Mouse (Mus musculus) neural tube, embryonic 11.5 days (tissue): Measurements from ENCODE around the gene Scgb2a2. TPM values are rescaled to one million over a fixed set of nuclear protein-coding genes. Genes with fewer than 3 reads are reported as not detected.
"Not testable (repeated sequence)": the region's sequence is repeated elsewhere in the genome, so short reads cannot be mapped to it uniquely, and the experiment has no call there.

Experiments
- ATAC-seq: fragments of 200-750 bp; cut with Nextera tagmentation; 2 replicates; pipeline ENCODE4 v1.8.0; 2017; ENCODE audit warnings: moderate number of reproducible peaks, mild to moderate bottlenecking, moderate TSS enrichment, moderate library complexity; ENCODE audit not compliant: insufficient read depth, low FRiP score, low TSS enrichment
- DNase-seq: peaks from one replicate; pipeline ENCODE4 v3.0.0-alpha.2; 2015; ENCODE audit warnings: low spot score
- H3K27ac ChIP-seq: fragments of 300-500 bp; sonication (generic); 2 replicates; pipeline ENCODE4 v1.5.1; 2014; ENCODE audit warnings: low read depth, mild to moderate bottlenecking, low read length
- H3K27me3 ChIP-seq: fragments of 300-500 bp; sonication (generic); 2 replicates; pipeline ENCODE4 v1.6.1; 2014; ENCODE audit warnings: mild to moderate bottlenecking, low read length, mixed read lengths; ENCODE audit not compliant: control insufficient read depth, insufficient read depth
- H3K36me3 ChIP-seq: fragments of 300-500 bp; sonication (generic); 2 replicates; pipeline ENCODE4 v1.6.1; 2014; ENCODE audit warnings: mild to moderate bottlenecking, low read length, moderate library complexity, mixed read lengths; ENCODE audit not compliant: control insufficient read depth, insufficient read depth
- H3K4me1 ChIP-seq: fragments of 300-500 bp; sonication (generic); 2 replicates; pipeline ENCODE4 v1.6.1; 2014; ENCODE audit warnings: low read length, mixed read lengths; ENCODE audit not compliant: control insufficient read depth, insufficient read depth
- H3K4me2 ChIP-seq: fragments of 300-500 bp; sonication (generic); 2 replicates; pipeline ENCODE4 v1.6.1; 2014; ENCODE audit warnings: low read depth, mild to moderate bottlenecking, moderate library complexity
- H3K4me3 ChIP-seq: fragments of 300-500 bp; sonication (generic); 2 replicates; pipeline ENCODE4 v1.5.1; 2014; ENCODE audit warnings: low read depth, low read length
- H3K9ac ChIP-seq: fragments of 300-500 bp; sonication (generic); 2 replicates; pipeline ENCODE4 v1.6.1; 2014; ENCODE audit warnings: mild to moderate bottlenecking, low read length
- H3K9me3 ChIP-seq: fragments of 300-500 bp; sonication (generic); 2 replicates; pipeline ENCODE4 v1.6.1; 2016; ENCODE audit warnings: low read length; ENCODE audit not compliant: control insufficient read depth
- WGBS: fragments of 180-500 bp; shearing (Covaris S2); extraction: QIAGEN DNeasy Blood & Tissue Kit; methylation state at CpG from one replicate; pipeline ENCODE4 v1.1.7; 2014; 5-methylcytosine and 5-hydroxymethylcytosine counted together
- polyA plus RNA-seq: library from polyadenylated mRNA; unstranded; fragments of >200 nt; fragmentation: Nextera tagmentation; extraction: Ambion mirVana; gene quantifications from 2 replicates; pipeline ENCODE4 v1.2.1, GENCODE M21; 2014

Gene Scgb2a2
- not detected in 2 replicates for polyA plus RNA-seq

DNA sequence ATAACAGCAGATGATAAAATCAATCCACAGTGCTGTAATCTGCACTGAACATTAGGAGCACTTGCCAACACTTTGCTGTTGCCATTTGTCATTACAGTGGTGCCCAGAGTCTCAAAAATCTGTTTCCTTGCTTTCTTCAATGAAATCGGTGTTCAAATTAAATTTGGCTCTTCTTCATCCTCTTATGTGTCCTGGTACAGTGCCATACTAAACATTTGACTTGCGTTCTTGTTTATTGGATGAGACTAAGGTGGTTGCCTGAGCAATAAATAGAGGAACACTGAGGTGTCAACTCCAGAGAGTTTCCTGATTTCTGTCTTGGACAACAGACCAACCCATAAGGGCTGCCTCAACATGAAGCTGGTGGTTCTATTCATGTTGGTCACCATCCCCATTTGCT, at the start of gene Scgb2a2:
TSS of gene Scgb2a2 (plus strand) at position 301 of the 400 bp plus-strand sequence.
- Histone ChIP-seq H3K4me1 (no peaks in the 10 kb centered on the region), H3K36me3 (no peaks in the 10 kb centered on the region), H3K9me3 (no peaks in the 10 kb centered on the region), H3K27ac (no peak within 1 kb of the TSS), H3K4me2 (no peak within 1 kb of the TSS), H3K9ac (no peak within 1 kb of the TSS), H3K4me3 (no peak within 1 kb of the TSS), H3K27me3 (no peaks in the 10 kb centered on the region)
- ATAC-seq: no peak
- WGBS: 87% methylated on average over 2 of the region's 2 CpGs
- no peak for DNase-seq

DNA sequence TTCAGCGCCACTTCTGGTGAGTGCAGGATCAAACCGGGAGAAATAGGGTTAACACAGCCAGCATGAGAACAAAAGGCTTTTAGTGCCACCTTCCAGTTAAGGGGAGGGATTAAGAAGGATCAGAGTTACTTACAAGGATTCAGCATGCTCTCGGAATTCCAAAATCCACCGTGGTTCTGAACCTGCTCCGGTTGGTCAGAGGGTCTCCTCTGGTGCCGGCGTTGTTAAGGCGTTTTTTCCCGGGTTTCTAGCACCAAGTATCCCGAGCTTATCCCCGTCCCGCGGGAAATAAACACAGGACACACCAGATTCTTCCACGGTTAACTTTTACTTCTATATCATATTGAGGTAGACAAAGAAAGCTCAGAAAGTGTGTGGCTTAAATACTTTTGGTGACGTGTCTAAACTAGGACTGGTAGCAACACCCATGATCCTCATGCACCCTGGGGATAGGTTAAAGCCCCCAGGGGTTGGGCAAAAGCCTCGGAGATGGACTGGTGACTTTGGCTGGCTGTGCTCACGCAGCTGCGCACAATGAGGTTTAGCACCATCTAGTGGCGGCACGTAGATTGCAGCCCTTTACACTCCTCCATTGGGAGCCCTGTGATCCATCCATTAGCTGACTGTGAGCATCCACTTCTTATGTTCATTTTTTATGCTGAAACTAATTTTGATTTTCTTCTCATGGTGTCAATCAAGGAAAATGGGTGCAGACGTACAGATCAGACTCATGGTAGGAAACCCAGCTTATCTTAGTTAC, 10.6 kb upstream of the Scgb2a2 start:
- not testable (repeated sequence) for H3K9me3 ChIP-seq, H3K27me3 ChIP-seq, H3K27ac ChIP-seq, DNase-seq, H3K4me1 ChIP-seq, H3K9ac ChIP-seq, H3K4me2 ChIP-seq, H3K36me3 ChIP-seq
- peak; percentile 91 for ATAC-seq
- peak overlapping the region; percentile 20; the same call in 1 of the 2 replicates for H3K4me3 ChIP-seq
- 19% methylated on average over 17 of the region's 21 CpGs for WGBS

DNA sequence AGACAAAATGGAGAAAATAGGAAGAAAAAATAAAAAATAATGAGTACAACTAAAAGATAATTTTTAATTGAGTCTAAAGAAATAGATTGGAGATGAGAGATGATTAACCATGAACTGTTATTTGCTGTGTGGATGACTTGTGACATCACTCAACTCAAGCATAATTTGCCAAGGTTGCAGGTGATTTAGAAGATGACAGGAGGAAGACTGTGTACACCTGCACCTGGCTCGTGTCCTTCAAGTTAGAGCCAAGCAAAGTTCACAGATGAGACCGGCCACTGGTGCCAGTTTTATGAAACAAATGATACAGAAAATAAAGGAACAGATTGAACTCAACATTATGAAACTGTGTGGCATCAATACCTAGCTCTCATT, 10.0 kb upstream of the Scgb2a2 start:
- H3K4me2 ChIP-seq: no peak overlapping the region
- no peaks in the 10 kb centered on the region for H3K9me3 ChIP-seq
- no peak for DNase-seq
- H3K27ac ChIP-seq: no peak overlapping the region
- H3K4me3 ChIP-seq: no peak overlapping the region
- H3K4me1 ChIP-seq: no peaks in the 10 kb centered on the region
- peak; percentile 63 for ATAC-seq
- H3K36me3 ChIP-seq: no peaks in the 10 kb centered on the region
- no peak overlapping the region for H3K9ac ChIP-seq
- 63% methylated on average over 2 of the region's 2 CpGs for WGBS
- no peaks in the 10 kb centered on the region for H3K27me3 ChIP-seq

DNA sequence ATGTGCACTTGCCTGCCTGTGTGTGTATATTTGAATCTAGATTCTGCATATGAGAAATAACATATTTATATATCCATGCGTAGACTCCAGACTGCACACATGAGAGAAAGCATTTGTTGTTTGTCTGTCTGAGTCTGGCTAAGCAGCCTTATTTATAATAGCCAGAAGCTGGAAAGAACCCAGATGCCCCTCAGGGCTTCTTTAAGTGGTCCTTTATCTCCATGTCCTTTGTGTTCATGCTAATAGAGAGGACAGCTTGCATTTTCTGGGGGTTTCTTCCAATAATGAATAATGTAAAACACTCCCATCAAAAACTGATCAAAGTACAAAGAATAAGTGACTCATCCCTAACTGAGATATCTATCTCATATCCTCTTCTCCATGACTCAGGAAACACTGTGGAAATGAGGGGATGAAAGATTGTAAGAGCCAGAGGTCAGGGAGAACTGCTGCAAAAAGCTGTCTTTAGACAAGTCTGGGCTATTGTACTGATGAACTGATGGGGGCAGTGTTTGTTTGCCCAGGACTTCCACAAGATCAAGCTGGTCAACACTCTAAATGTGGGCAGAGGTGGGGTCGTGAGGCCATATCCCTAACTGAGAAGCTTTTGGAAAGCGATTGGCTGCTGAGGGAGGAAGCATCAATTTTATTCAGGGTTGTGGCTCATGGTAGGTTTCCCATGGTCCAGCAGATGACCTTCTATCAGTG, 2.2 kb downstream of the Scgb2a2 start:
- not testable (repeated sequence) for H3K4me1 ChIP-seq, H3K9ac ChIP-seq, DNase-seq, H3K27me3 ChIP-seq, H3K36me3 ChIP-seq, H3K4me3 ChIP-seq, ATAC-seq, H3K9me3 ChIP-seq, H3K4me2 ChIP-seq, H3K27ac ChIP-seq
- 68% methylated on average over 3 of the region's 3 CpGs for WGBS

DNA sequence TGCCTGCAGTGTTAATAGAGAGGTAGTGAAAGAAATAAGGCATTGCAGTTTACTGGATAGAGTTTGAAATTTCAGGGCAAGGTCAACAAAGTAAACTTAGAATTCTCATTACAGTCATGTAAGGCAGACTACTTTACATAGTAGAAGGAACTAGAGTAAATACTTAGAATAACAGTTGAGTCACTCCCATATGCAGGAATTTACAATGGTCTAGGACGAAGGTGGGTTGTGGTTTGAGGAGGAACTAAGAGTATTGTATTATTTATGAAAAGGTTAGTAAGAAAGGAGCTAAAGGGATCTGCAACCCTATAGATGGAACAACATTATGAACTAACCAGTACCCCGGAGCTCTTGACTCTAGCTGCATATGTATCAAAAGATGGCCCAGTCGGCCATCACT, 13.5 kb downstream of the Scgb2a2 start:
- ATAC-seq, H3K27me3 ChIP-seq, H3K27ac ChIP-seq, H3K9me3 ChIP-seq, DNase-seq, H3K4me1 ChIP-seq, H3K9ac ChIP-seq, H3K4me3 ChIP-seq, H3K36me3 ChIP-seq, H3K4me2 ChIP-seq: not testable (repeated sequence)
- WGBS: 93% methylated on average over 2 of the region's 3 CpGs

DNA sequence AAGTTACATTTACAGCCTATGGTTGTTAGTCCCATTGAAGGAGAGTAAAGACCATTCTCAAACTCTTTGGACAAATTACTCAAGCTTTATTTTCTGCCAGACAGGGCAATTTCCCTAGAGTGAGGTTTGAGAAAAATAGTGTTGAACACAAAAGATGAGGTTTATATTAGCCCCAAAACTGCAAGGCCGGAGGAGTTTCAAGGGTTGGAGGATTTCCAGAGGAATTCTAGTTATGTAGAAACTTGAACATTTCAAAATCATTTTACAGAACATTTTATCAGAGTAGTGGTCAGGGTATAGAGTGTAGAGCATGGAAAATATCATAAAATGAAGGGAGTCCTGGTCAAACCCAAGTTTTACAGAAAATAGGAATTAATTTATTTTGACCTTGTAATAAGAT, 17.5 kb downstream of the Scgb2a2 start:
- Histone ChIP-seq H3K4me1 (no peaks in the 10 kb centered on the region), H3K27me3 (no peaks in the 10 kb centered on the region), H3K4me2 (no peak overlapping the region), H3K36me3 (no peaks in the 10 kb centered on the region), H3K9ac (no peak overlapping the region), H3K9me3 (no peaks in the 10 kb centered on the region), H3K4me3 (no peak overlapping the region), H3K27ac (no peak overlapping the region)
- DNase-seq (no peak), ATAC-seq (no peak)
- 52% methylated on average over 1 of the region's 1 CpGs for WGBS

DNA sequence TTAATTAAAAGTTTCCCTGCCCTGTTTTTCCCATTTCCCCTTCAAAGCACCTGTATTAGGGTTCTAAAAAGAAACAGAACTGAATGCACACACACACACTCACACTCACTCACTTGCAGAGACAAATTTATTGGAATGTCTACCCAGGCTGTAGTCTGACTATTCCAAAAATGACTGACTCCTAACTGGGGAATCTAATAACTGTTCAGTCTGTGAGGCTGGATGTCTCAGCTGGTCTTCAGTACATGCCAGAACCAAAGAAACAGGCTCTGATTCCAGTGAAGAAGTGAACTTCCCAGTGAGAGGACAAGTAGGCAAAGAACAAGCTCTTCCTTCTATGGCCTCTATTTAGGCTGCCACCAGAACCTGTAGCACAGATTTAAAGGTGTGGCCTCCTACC, 18.1 kb downstream of the Scgb2a2 start:
- Histone ChIP-seq H3K9me3 (no peaks in the 10 kb centered on the region), H3K4me1 (no peaks in the 10 kb centered on the region), H3K4me3 (no peak overlapping the region), H3K27ac (no peak overlapping the region), H3K27me3 (no peaks in the 10 kb centered on the region), H3K9ac (no peak overlapping the region), H3K4me2 (no peak overlapping the region), H3K36me3 (no peaks in the 10 kb centered on the region)
- ATAC-seq: no peak
- DNase-seq: no peak

DNA sequence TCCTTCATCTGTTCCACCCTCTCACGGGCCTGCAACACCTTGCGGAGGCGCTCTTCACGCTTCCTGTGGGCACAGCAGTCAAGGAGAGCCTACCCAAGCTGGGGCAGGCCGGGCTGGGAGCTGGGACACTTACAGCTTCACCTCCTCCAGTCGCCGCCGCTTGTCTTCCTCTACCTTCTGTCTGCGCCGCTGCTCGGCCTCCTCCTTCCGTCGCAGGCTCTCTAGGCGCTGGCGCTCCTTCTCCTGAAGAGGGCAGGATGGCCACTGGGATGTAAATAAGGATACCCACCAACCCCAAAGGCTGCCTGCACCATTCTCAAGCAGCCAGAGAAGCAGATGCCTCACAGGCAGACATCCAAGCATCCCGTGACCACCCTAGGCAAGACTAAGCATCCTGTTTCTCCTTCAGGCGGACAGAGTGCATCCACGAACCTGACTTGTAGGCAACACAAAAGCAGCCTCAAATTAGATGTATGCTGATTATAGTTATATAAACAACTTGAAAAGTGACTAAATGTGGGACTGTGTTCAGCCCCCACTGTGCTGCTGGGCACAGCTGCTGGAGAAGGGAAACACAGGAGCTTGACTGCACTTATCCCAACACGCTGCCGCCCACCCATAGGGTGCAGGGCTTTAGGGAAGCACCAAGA, 30.9 kb downstream of the Scgb2a2 start:
- no peak overlapping the region for H3K27ac ChIP-seq
- ATAC-seq (no peak), DNase-seq (no peak)
- H3K4me2 ChIP-seq: no peak overlapping the region
- no peak overlapping the region for H3K4me3 ChIP-seq
- H3K36me3 ChIP-seq: peaks cover 34% of the 10 kb centered on the region
- no peaks in the 10 kb centered on the region for H3K9me3 ChIP-seq
- H3K9ac ChIP-seq: no peak overlapping the region
- H3K4me1 ChIP-seq: no peaks in the 10 kb centered on the region
- 96% methylated on average over 20 of the region's 20 CpGs for WGBS
- H3K27me3 ChIP-seq: no peaks in the 10 kb centered on the region
